Comparison of ENCODE assay signal across 9 mouse cellular contexts in the genomic region with DNA sequence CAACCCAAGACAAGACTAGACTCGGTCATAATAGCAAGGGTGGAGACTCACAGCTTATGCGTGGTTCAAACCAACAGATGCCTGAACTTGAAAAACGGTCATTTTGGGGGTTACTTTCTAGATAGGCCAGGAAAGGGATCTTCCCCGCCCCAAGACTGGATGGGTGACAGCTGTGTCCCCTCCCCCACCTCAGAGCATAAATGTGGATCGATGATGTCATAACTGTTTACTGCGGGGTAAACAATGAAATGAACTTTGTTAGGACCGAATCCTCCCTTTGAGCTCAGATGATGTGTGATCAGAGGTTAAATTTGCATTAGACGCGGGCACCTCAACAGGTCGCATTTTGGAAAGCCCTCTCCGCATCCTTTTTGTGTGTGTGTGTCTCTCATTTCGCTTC. TPM values are rescaled to one million over a fixed set of nuclear protein-coding genes. Genes with fewer than 3 reads are reported as not detected.
DNase-seq lines count a peak whose midpoint lies in the region; ATAC-seq and TF ChIP-seq lines count a peak whose summit lies in the region.
"Had no signal": no experiment of that assay in that cellular context is flagged by ENCODE, and none has a peak within 500 bp of the region (broad histone marks: within the 10 kb centered on the region; RNA-seq: fewer than 3 reads in every experiment).

No protein-coding gene starts in this region.

- H3K27ac ChIP-seq in forebrain, embryonic 14.5 days (ENCODE audit: low read depth, low read length), result peak overlapping the region; percentile 98
- H3K27ac ChIP-seq in limb, embryonic 14.5 days (replicated peaks; ENCODE audit: low read depth, low read length), result 0 out of 2 replicates have a peak overlapping the region, but pooled peaks have one; percentile 97
- H3K27ac ChIP-seq in neural tube, embryonic 15.5 days (replicated peaks), result peak overlapping the region; percentile 87

- H3K36me3 ChIP-seq in forebrain, embryonic 14.5 days (ENCODE audit: control insufficient read depth, insufficient read depth, low read length), result no peaks in the 10 kb centered on the region
- H3K36me3 ChIP-seq in limb, embryonic 14.5 days (ENCODE audit: control insufficient read depth, insufficient read depth, low read length), result peaks cover 3% of the 10 kb centered on the region; the same call in 1 of the 2 replicates
- H3K36me3 ChIP-seq in neural tube, embryonic 15.5 days, result no peaks in the 10 kb centered on the region

- WGBS in forebrain, embryonic 14.5 days, result under 1% methylated on average over 12 of the region's 12 CpGs
- WGBS in limb, embryonic 14.5 days, result 3% methylated on average over 12 of the region's 12 CpGs
- 4% methylated on average over 12 of the region's 12 CpGs for WGBS in neural tube, embryonic 15.5 days

- DNase-seq in kidney, postnatal 10 days, result peak; percentile 35
- DNase-seq in kidney, adult 11 months, result no peak
- peak; percentile 66 for DNase-seq in forebrain, embryonic 14.5 days (ENCODE audit: low spot score)
- DNase-seq in limb, embryonic 14.5 days (ENCODE audit: low spot score), result no peak
- no peak for DNase-seq in T-cell, adult 2 months (ENCODE audit: low spot score)
- no peak for DNase-seq in thymus, postnatal 36 days
- no peak for DNase-seq in right cerebral cortex, postnatal 25 days

- no peaks in the 10 kb centered on the region for H3K27me3 ChIP-seq in forebrain, embryonic 14.5 days (replicated peaks; ENCODE audit: control insufficient read depth, insufficient read depth, low read length)
- H3K27me3 ChIP-seq in limb, embryonic 14.5 days (ENCODE audit: control insufficient read depth, insufficient read depth, low read length), result no peaks in the 10 kb centered on the region
- H3K27me3 ChIP-seq in neural tube, embryonic 15.5 days (replicated peaks), result peaks cover 13% of the 10 kb centered on the region

- no peak for TF ChIP-seq POLR2A in limb, embryonic 14.5 days (IDR thresholded peaks at IDR 0.05; ENCODE audit: borderline replicate concordance, extremely low read depth, insufficient read depth, insufficient read length)

- peaks cover 35% of the 10 kb centered on the region for H3K4me1 ChIP-seq in forebrain, embryonic 14.5 days (ENCODE audit: control insufficient read depth, insufficient read depth, low read length)
- H3K4me1 ChIP-seq in limb, embryonic 14.5 days (ENCODE audit: control insufficient read depth, insufficient read depth, low read length), result peaks cover 30% of the 10 kb centered on the region
- H3K4me1 ChIP-seq in neural tube, embryonic 15.5 days, result peaks cover 50% of the 10 kb centered on the region

- peak overlapping the region; percentile 91 for H3K9ac ChIP-seq in forebrain, embryonic 14.5 days (ENCODE audit: low read length)
- H3K9ac ChIP-seq in limb, embryonic 14.5 days (ENCODE audit: low read depth, low read length, severe bottlenecking), result peak overlapping the region; percentile 88; the same call in 1 of the 2 replicates
- peak overlapping the region; percentile 89 for H3K9ac ChIP-seq in neural tube, embryonic 15.5 days (replicated peaks)

- H3K4me3 ChIP-seq in forebrain, embryonic 14.5 days (ENCODE audit: low read depth, low read length), result peak overlapping the region; percentile 83
- H3K4me3 ChIP-seq in limb, embryonic 14.5 days (replicated peaks; ENCODE audit: low read length), result peak overlapping the region; percentile 89
- peak overlapping the region; percentile 85 for H3K4me3 ChIP-seq in neural tube, embryonic 15.5 days (replicated peaks)

- 0 out of 2 replicates have a peak, but pooled peaks cover 3% of the 10 kb centered on the region for H3K9me3 ChIP-seq in forebrain, embryonic 14.5 days (replicated peaks; ENCODE audit: control insufficient read depth, low read length)
- no peaks in the 10 kb centered on the region for H3K9me3 ChIP-seq in limb, embryonic 14.5 days (ENCODE audit: control insufficient read depth, low read length)
- no peaks in the 10 kb centered on the region for H3K9me3 ChIP-seq in neural tube, embryonic 15.5 days (replicated peaks)

- ATAC-seq in forebrain, embryonic 14.5 days, result no peak
- no peak for ATAC-seq in limb, embryonic 14.5 days (ENCODE audit: low FRiP score, low read depth)
- no peak for ATAC-seq in neural tube, embryonic 15.5 days (ENCODE audit: low FRiP score)

- H3K4me2 ChIP-seq in forebrain, embryonic 14.5 days (ENCODE audit: low read length), result peak overlapping the region; percentile 62
- peak overlapping the region; percentile 90 for H3K4me2 ChIP-seq in limb, embryonic 14.5 days (replicated peaks; ENCODE audit: low read depth, low read length, severe bottlenecking)
- H3K4me2 ChIP-seq in neural tube, embryonic 15.5 days, result peak overlapping the region; percentile 91

RNA-seq across cellular contexts. Expression of a gene that starts 1.0 kb away (rescaled TPM):
- 10.6 and 10.7 TPM in 2 replicates for polyA plus RNA-seq in forebrain, embryonic 14.5 days (2014; fragmentation: Nextera tagmentation; extraction: Ambion mirVana)
- 19.9 and 21.8 TPM in 2 replicates for polyA plus RNA-seq in limb, embryonic 14.5 days (2012; rRNA removed)
- polyA plus RNA-seq in limb, embryonic 14.5 days (2014; fragmentation: Nextera tagmentation; extraction: Ambion mirVana), result 14.1 and 18.7 TPM in 2 replicates
- polyA plus RNA-seq in neural tube, embryonic 15.5 days (2015; fragmentation: Nextera tagmentation; extraction: Ambion mirVana), result 5.1 and 6.1 TPM in 2 replicates
- polyA plus RNA-seq: erythroblast, embryonic 14.5 days had no signal

Comparison
In these comparisons a context has a peak if more than half of its experiments do, and no peak if none do; other contexts are left out.
1. DNase-seq: peak in kidney, postnatal 10 days (single experiment) and forebrain, embryonic 14.5 days (single experiment); none in kidney, adult 11 months (single experiment), limb, embryonic 14.5 days (single experiment), T-cell, adult 2 months (single experiment), thymus, postnatal 36 days (0 of 2) and right cerebral cortex, postnatal 25 days (single experiment).
2. Peak in every context shown above with its lines, with median percentiles within 50 percentile points of each other: H3K27ac ChIP-seq, H3K4me2 ChIP-seq, H3K4me3 ChIP-seq and H3K9ac ChIP-seq.